Mouse (Mus musculus) heart, adult 2 months (tissue): ENCODE data around the gene Lamb1. TPM values are rescaled to one million over a fixed set of nuclear protein-coding genes. Genes with fewer than 3 reads are reported as not detected.

Experiments used
- DNase-seq, 2 experiments: peaks; one replicate each; pipeline ENCODE4 v3.0.0; 2021
- H3K27ac ChIP-seq: fragments of 200-600 bp; 2 replicates; pipeline ENCODE4 v1.8.1; 2022
- H3K27me3 ChIP-seq: fragments of 200-500 bp; 2 replicates; pipeline ENCODE4 v1.6.1; 2012; ENCODE audit warnings: mild to moderate bottlenecking, low read length, inconsistent platforms, mixed read lengths; ENCODE audit not compliant: control insufficient read depth, insufficient read depth
- H3K36me3 ChIP-seq: fragments of 200-500 bp; 2 replicates; pipeline ENCODE4 v1.6.1; 2012; ENCODE audit warnings: low read length, inconsistent platforms; ENCODE audit not compliant: control insufficient read depth, insufficient read depth
- H3K4me1 ChIP-seq: fragments of 200-500 bp; 2 replicates; pipeline ENCODE4 v1.6.1; 2011; ENCODE audit warnings: low read length; ENCODE audit not compliant: control insufficient read depth, insufficient read depth
- H3K4me3 ChIP-seq: fragments of 200-600 bp; 2 replicates; pipeline ENCODE4 v1.8.1; 2022
- H3K79me2 ChIP-seq: fragments of 200-500 bp; replicated peaks from 2 replicates; pipeline ENCODE4 v1.6.1; 2012; ENCODE audit warnings: mild to moderate bottlenecking, inconsistent platforms, low read length, moderate library complexity, mixed read lengths; ENCODE audit not compliant: control insufficient read depth, insufficient read depth
- H3K9ac ChIP-seq: fragments of 200-500 bp; 2 replicates; pipeline ENCODE4 v1.6.1; 2012; ENCODE audit warnings: low read depth, mild to moderate bottlenecking, control low read depth, inconsistent platforms, low read length, mixed read lengths
- CTCF ChIP-seq: fragments of 200-600 bp; IDR thresholded peaks from 2 replicates; pipeline ENCODE4 v1.8.1; 2022; ENCODE audit warnings: antibody characterized with exemption, mild to moderate bottlenecking, moderate library complexity
- EP300 ChIP-seq: fragments of 200-500 bp; IDR thresholded peaks from 2 replicates; pipeline ENCODE4 v1.6.1; 2011; ENCODE audit warnings: low read depth, low read length, control low read depth; ENCODE audit not compliant: insufficient read depth
- POLR2A ChIP-seq: fragments of 200-500 bp; IDR thresholded peaks from 2 replicates; pipeline ENCODE4 v1.6.1; 2011; ENCODE audit warnings: mild to moderate bottlenecking, low read depth, low read length, control low read depth; ENCODE audit not compliant: insufficient read depth
- whole genome bisulfite sequencing: fragments of 180-500 bp; shearing (Covaris S2); methylation state at CpG from one replicate; pipeline ENCODE4 v1.1.7; 2018; 5-methylcytosine and 5-hydroxymethylcytosine counted together
- intact Hi-C: fragments of 180-260 bp; cut with DNase I; formaldehyde crosslinking; loops from one replicate; pipeline ENCODE4 v1.15.1; 2025
- polyA plus RNA-seq: library from polyadenylated mRNA; depleted of rRNA; stranded (reverse); fragments of >200 nt; gene quantifications from 2 replicates; pipeline ENCODE4 v1.2.3, GENCODE M21; 2012
- total RNA-seq, 2 experiments: library from RNA; stranded (reverse); gene quantifications; 2 replicates each; pipeline ENCODE4 v1.2.3; 2021

The Lamb1 gene
- total and polyA plus RNA-seq, 3 experiments: 25.1 to 58.1 (median 55.3) TPM

- no peak overlapping the region for H3K9ac ChIP-seq
- no peak overlapping the region for H3K27ac ChIP-seq
- H3K79me2 ChIP-seq: no peaks in the 10 kb centered on the region
- no peak for TF ChIP-seq CTCF
- TF ChIP-seq EP300: no peak
- no peak for TF ChIP-seq POLR2A
- H3K4me3 ChIP-seq: no peak overlapping the region
- intact Hi-C loops: no loop called here
- peaks cover 5% of the 10 kb centered on the region for H3K4me1 ChIP-seq
- DNase-seq: no peak
- H3K36me3 ChIP-seq: no peaks in the 10 kb centered on the region
- no peaks in the 10 kb centered on the region for H3K27me3 ChIP-seq
- 79% methylated on average over 3 of the region's 3 CpGs for WGBS
These were observed 18.9 kb upstream of the Lamb1 start for GRCm38 (mm10) chr12:31246153-31246552.

- H3K79me2 ChIP-seq: no peaks in the 10 kb centered on the region
- no peaks in the 10 kb centered on the region for H3K36me3 ChIP-seq
- H3K27ac ChIP-seq: no peak overlapping the region
- no peak for DNase-seq
- H3K4me3 ChIP-seq: no peak overlapping the region
- no peaks in the 10 kb centered on the region for H3K27me3 ChIP-seq
- H3K4me1 ChIP-seq: peaks cover 5% of the 10 kb centered on the region
- TF ChIP-seq EP300 (no peak), CTCF (no peak), POLR2A (no peak)
- H3K9ac ChIP-seq: no peak overlapping the region
- intact Hi-C loops: no loop called here
- WGBS: 71% methylated on average over 3 of the region's 3 CpGs
These were observed 18.4 kb upstream of the Lamb1 start for GRCm38 (mm10) chr12:31246615-31247014.

DNA sequence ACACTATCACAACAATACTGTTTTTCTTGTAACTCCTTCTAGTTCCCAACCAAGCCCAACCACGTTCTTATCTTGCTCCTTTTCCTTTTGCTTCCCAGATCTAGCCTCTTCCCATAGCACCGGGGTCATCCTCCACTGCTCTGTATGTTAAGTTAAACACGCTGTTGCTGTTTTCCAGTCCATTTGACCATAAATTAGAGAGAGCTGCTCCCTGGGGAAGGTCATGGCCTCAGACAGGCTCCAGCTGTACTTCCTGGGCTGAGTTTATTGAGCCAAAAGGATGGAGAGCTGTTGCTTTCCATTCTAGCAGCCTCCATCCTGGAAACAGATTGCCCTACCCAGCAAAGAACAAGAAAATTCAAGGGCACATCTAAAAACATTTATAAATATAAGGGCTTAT is 16.9 kb upstream of the Lamb1 start:
- Histone ChIP-seq H3K36me3 (no peaks in the 10 kb centered on the region), H3K27me3 (no peaks in the 10 kb centered on the region), H3K79me2 (no peaks in the 10 kb centered on the region), H3K4me3 (no peak overlapping the region), H3K4me1 (peaks cover 5% of the 10 kb centered on the region), H3K9ac (no peak overlapping the region), H3K27ac (no peak overlapping the region)
- intact Hi-C loops: no loop called here
- 32% methylated on average over 3 of the region's 3 CpGs for WGBS
- peak in 1 of 2 experiments; percentile 51 for DNase-seq
- TF ChIP-seq EP300: 0 out of 2 replicates have a peak, but pooled peaks have one; percentile 12
- TF ChIP-seq POLR2A: no peak

DNA sequence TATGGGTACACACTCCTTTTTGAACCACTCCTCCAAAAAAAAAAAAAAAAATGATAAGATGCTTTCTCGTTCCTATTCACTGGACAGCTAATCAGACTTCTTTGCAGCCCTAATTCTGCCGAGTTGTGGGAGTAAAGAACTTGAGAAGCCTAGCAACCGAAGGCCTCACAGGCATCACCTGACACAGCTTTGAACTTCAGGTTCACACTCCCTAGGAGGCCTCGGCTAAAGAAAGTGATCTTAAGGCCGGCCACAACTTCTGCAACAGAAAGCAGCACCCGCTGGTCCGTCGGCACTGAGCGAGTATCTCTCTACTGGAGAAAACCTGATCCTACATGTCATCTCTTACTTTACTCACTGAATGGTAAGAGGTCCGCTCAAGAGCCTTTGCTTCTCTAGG is 16.4 kb upstream of the Lamb1 start:
- no peaks in the 10 kb centered on the region for H3K79me2 ChIP-seq
- H3K27me3 ChIP-seq: no peaks in the 10 kb centered on the region
- H3K36me3 ChIP-seq: no peaks in the 10 kb centered on the region
- intact Hi-C loops: no loop called here
- peaks cover 4% of the 10 kb centered on the region for H3K4me1 ChIP-seq
- DNase-seq: no peak
- TF ChIP-seq CTCF (no peak), POLR2A (no peak), EP300 (no peak)
- H3K27ac ChIP-seq: no peak overlapping the region
- 69% methylated on average over 10 of the region's 10 CpGs for WGBS
- H3K9ac ChIP-seq: no peak overlapping the region
- H3K4me3 ChIP-seq: no peak overlapping the region

DNA sequence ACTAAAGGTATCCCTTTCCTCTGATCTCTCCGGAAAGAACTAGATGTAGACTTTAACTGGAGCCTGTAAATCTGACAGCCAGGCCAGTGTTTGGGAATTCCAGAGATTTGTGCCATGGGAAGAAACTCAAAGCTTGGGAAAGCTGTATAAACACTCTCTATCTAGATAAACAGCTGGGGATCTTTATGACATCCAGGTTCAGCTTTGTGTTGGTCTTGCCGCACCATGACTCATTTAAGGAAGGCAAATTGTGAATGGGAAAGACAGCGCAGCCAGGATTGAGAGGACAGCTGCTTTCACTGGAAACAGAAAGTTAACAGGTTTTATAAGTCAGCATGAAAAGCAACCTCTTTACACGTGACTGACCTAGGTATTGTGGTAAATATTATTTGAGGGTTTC is 12.8 kb upstream of the Lamb1 start:
- no peak overlapping the region for H3K4me3 ChIP-seq
- 51% methylated on average over 4 of the region's 4 CpGs for WGBS
- no peaks in the 10 kb centered on the region for H3K27me3 ChIP-seq

GRCm38 (mm10) chr12:31254978-31255377 is 10.1 kb upstream of the Lamb1 start:
- DNase-seq: no peak
- 89% methylated on average over 8 of the region's 8 CpGs for WGBS
- TF ChIP-seq CTCF (no peak), POLR2A (no peak), EP300 (no peak)
- no peak overlapping the region for H3K9ac ChIP-seq
- H3K27ac ChIP-seq: no peak overlapping the region
- intact Hi-C loops: no loop called here
- H3K36me3 ChIP-seq: no peaks in the 10 kb centered on the region
- no peaks in the 10 kb centered on the region; the same call in 1 of the 2 replicates for H3K4me1 ChIP-seq
- H3K4me3 ChIP-seq: no peak overlapping the region
- no peaks in the 10 kb centered on the region for H3K79me2 ChIP-seq
- no peaks in the 10 kb centered on the region for H3K27me3 ChIP-seq

More for the DNA sequence above, 12.8 kb upstream of the Lamb1 start:
- Histone ChIP-seq H3K4me1 (peaks cover 4% of the 10 kb centered on the region), H3K9ac (no peak overlapping the region), H3K27ac (no peak overlapping the region), H3K36me3 (no peaks in the 10 kb centered on the region), H3K79me2 (no peaks in the 10 kb centered on the region)
- DNase-seq: no peak
- intact Hi-C loops: no loop called here
- TF ChIP-seq EP300 (no peak), POLR2A (no peak), CTCF (no peak)
